Mouse (Mus musculus): ENCODE results near the gene D630039A03Rik.
A peak's percentile ranks its signal among the peaks of the same experiment; 100 is the strongest.

DNA sequence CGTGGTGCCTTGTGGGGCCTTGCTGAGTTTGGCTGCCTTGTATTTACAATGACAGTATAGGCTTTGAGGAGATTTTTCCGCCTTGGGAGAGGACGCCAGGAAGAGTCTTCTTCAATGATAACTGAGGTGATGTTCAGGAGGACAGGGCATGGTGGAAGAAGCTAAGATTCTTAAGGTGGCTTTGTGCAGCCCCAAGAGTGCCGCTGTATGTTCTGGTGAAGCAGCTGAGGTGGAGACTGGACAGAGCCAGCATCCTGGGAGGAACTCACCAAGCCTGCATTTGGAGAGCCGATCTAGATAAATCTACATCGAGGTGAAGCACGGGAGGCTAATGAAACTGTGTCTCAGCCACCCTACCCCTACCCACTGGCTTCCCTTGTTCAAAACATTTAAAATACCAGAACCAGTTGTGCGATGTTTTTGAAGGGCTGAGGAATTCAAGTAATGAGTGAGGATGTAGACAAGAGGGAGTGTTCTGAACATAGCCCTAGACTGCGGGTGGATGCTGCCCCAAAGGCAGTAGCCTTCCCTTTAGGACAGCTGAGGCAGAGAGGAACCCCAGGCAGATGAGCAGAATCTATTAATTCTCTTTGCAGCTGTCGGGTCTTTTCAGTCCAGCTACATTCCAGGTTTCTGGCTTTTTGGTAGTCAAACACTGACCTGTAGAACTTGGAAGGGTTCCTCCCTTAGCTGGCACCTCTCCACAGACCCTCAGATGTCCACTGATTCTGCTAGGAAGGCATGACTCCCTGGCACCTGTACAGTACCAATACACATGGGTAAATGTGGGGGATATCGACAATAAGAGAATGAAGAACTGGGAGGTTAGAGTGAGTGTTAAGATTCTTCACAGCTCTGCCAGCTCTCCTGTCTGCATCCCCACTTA is 41.3 kb upstream of the D630039A03Rik start:
- TF ChIP-seq POLR2A (IDR thresholded peaks at IDR 0.05; ENCODE audit: insufficient read length, low read depth) (no peak), MAX (IDR thresholded peaks at IDR 0.05; ENCODE audit: low read depth) (no peak), MYOG (IDR thresholded peaks at IDR 0.05; ENCODE audit: control insufficient read depth in 1 of 3, insufficient read depth in 1 of 3, insufficient read length in 2 of 3, low read depth in 2 of 3) (peak in 2 of 3 experiments; percentile 47 to 74)

Measured in myocyte (in vitro differentiated cells).